Mouse (Mus musculus): Measurements from ENCODE around the gene Rela.

DNA sequence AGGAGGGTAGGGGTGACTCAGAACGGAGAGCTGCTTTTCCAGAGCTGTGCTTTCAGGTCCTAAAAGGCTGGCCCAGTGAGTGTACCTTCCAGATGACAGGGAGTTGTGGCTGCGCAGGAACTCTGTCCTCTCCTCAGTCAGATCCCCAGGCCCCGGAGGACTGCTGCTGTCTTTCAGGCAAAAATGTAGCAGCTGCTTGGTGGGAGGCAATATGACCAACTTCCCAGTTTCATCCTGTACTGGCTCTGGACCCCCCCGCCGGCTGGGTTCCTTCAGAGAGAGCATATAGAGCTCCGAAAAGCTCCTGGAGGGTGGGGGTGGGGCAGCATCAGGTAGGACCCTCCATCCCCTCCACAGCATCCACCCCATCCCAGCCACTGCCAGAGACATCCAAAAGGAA, 15.3 kb downstream of the Rela start:
- no peak for TF ChIP-seq CTCF (IDR thresholded peaks at IDR 0.05; ENCODE audit: borderline replicate concordance, insufficient read depth, low read depth, low read length)
- no peak for TF ChIP-seq POLR2A (IDR thresholded peaks at IDR 0.05; ENCODE audit: borderline replicate concordance, insufficient read depth, low read length)
